Mouse (Mus musculus) testis, adult 2 months (tissue): ENCODE measurements around the gene Ttll9. TPM values are rescaled to one million over a fixed set of nuclear protein-coding genes. Genes with fewer than 3 reads are reported as not detected.

Experiments used
- H3K27ac ChIP-seq: fragments of 200-500 bp; 2 replicates; pipeline ENCODE4 v1.5.1; 2012; ENCODE audit warnings: low read depth, low read length; ENCODE audit not compliant: control insufficient read depth, insufficient read depth
- H3K27me3 ChIP-seq: fragments of 200-500 bp; 2 replicates; pipeline ENCODE4 v1.6.1; 2012; ENCODE audit warnings: mild to moderate bottlenecking, low read length, moderate library complexity; ENCODE audit not compliant: control insufficient read depth, insufficient read depth
- H3K36me3 ChIP-seq: fragments of 200-500 bp; 2 replicates; pipeline ENCODE4 v1.6.1; 2012; ENCODE audit warnings: mild to moderate bottlenecking, low read length; ENCODE audit not compliant: control insufficient read depth, insufficient read depth
- H3K4me1 ChIP-seq: fragments of 200-500 bp; 2 replicates; pipeline ENCODE4 v1.6.1; 2012; ENCODE audit warnings: low read length; ENCODE audit not compliant: control insufficient read depth, insufficient read depth
- H3K4me3 ChIP-seq: fragments of 200-500 bp; 2 replicates; pipeline ENCODE4 v1.5.1; 2012; ENCODE audit warnings: low read depth, mild to moderate bottlenecking, low read length, moderate library complexity, mixed read lengths; ENCODE audit not compliant: control insufficient read depth
- CTCF ChIP-seq: fragments of 200-500 bp; IDR thresholded peaks from 2 replicates; pipeline ENCODE4 v1.5.1; 2012; ENCODE audit warnings: low read depth, mild to moderate bottlenecking, inconsistent platforms, low read length, moderate library complexity; ENCODE audit not compliant: control insufficient read depth, insufficient read depth, insufficient replicate concordance
- POLR2A ChIP-seq: fragments of 200-500 bp; IDR thresholded peaks from 2 replicates; pipeline ENCODE4 v1.6.1; 2012; ENCODE audit warnings: low read depth, mild to moderate bottlenecking, inconsistent platforms, low read length, moderate library complexity; ENCODE audit not compliant: control insufficient read depth
- polyA plus RNA-seq: library from polyadenylated mRNA; depleted of rRNA; stranded (reverse); fragments of >200 nt; gene quantifications from 2 replicates; pipeline ENCODE4 v1.2.3, GENCODE M21; 2012

The Ttll9 gene
- polyA plus RNA-seq, 1 experiment = 203 TPM

- TF ChIP-seq POLR2A = no peak
- TF ChIP-seq CTCF = no peak
- Histone ChIP-seq H3K4me1 (peaks cover 13% of the 10 kb centered on the region), H3K36me3 (no peaks in the 10 kb centered on the region), H3K27ac (no peak overlapping the region), H3K27me3 (no peaks in the 10 kb centered on the region), H3K4me3 (no peak overlapping the region)
These were observed 18.7 kb upstream of the Ttll9 start for GRCm38 (mm10) chr2:152943568-152943967.

DNA sequence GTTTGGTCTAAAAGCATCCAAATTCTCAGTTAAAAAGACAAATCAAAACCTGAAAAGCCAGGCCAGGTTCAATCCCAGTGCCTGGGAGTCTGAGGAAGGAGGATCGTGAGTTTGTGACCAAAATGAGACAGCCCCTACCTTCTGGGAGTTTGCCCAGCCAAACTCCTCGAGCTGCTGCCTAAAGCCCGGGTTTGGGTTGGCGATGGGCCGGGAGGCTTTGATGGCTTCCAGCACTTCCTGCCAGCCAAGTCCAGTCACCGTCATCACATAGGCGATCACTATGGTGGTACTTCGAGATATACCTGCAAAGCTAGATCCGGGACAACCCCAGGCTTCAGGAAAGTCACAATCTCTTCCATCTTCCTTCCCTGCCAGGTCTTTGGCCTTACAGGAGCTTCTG lies 18.3 kb upstream of the Ttll9 start:
- H3K27ac ChIP-seq = no peak overlapping the region
- H3K4me3 ChIP-seq = no peak overlapping the region
- no peaks in the 10 kb centered on the region for H3K36me3 ChIP-seq
- H3K27me3 ChIP-seq = no peaks in the 10 kb centered on the region
- TF ChIP-seq CTCF = no peak
- no peak for TF ChIP-seq POLR2A
- peaks cover 13% of the 10 kb centered on the region for H3K4me1 ChIP-seq

GRCm38 (mm10) chr2:152947098-152947497 lies 15.2 kb upstream of the Ttll9 start:
- H3K4me3 ChIP-seq = no peak overlapping the region
- H3K27ac ChIP-seq = no peak overlapping the region
- H3K4me1 ChIP-seq = peaks cover 28% of the 10 kb centered on the region
- TF ChIP-seq CTCF (no peak), POLR2A (no peak)
- no peaks in the 10 kb centered on the region for H3K36me3 ChIP-seq
- no peaks in the 10 kb centered on the region for H3K27me3 ChIP-seq

DNA sequence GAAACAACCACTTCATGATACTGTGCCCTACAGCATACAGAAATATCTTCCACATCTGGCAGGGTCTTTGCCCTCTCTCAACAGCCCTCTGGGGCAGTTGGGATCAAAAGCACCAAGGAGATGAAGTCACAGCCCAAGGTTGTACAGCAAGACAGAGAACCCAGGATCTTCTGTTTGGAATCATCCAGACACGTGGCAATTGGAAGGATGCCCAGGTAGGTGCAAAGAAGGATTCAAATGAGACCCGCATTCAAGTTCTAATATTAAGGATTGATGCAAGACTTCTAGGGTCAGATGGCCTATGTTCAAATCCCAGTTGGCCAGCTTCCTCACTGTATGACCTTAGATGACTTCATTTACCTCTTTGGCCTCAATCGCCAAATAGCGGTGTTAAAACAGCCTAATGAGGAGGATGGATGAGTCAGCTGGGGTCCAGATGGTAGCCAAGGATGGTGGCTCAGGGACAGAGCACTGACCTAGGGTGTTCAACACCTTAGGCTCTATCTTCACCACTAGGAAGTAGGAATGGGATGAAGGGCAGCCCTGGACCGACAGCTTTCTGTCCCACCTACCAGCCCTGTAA lies 13.8 kb upstream of the Ttll9 start:
- H3K27me3 ChIP-seq = no peaks in the 10 kb centered on the region
- H3K27ac ChIP-seq = no peak overlapping the region
- no peaks in the 10 kb centered on the region for H3K36me3 ChIP-seq

DNA sequence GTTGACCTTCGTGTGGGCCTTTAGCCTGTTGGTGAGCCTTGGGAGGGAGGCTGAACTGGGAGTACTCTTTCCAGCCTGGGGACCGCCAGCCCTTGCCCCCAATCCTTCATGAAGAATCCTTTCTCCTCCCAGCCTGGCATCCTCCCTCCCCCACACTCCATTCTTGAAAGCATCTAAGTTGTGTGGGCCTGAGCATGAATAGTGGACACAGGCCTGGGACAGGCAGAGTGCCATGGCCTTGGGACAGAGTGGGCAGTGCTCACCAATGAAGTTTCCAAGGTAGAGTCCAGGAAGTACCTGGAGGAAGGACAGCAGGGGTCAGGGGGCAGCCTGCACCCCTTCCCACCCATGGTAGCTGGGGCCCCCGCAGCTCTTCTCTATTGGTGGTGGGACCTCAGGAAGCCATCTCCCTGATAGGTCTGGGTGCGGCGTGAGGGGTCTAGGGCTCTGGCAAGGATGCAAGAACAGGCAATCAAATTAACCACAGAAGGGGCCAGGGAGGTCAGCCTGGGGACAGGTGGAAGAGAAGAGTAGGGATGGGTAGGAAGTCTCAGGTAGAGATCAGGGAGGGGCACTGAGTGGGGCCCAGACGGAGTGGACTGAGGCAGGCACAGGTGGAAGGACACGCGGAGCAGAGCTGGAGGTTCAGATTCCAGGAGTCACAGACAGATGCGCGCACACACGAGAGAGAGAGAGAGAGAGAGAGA lies 11.8 kb upstream of the Ttll9 start:
- Histone ChIP-seq H3K4me1 (peaks cover 22% of the 10 kb centered on the region), H3K36me3 (no peaks in the 10 kb centered on the region), H3K27ac (no peak overlapping the region), H3K27me3 (no peaks in the 10 kb centered on the region), H3K4me3 (peak overlapping the region; percentile 83)
- TF ChIP-seq POLR2A = no peak
- TF ChIP-seq CTCF = no peak

More for the DNA sequence above, 13.8 kb upstream of the Ttll9 start:
- H3K4me1 ChIP-seq = peaks cover 25% of the 10 kb centered on the region
- H3K4me3 ChIP-seq = no peak overlapping the region
- TF ChIP-seq CTCF (no peak), POLR2A (no peak)

- Histone ChIP-seq H3K4me1 (peaks cover 22% of the 10 kb centered on the region), H3K27ac (peak within 1 kb of the TSS; percentile 68), H3K36me3 (no peaks in the 10 kb centered on the region), H3K27me3 (no peaks in the 10 kb centered on the region), H3K4me3 (peak within 1 kb of the TSS; percentile 83)
- TF ChIP-seq POLR2A (no peak), CTCF (no peak)
These were observed 11.0 kb upstream of the Ttll9 start, which contains the start of gene Dusp15 for GRCm38 (mm10) chr2:152951065-152951849. Dusp15 (minus strand) TSS chr2:152951698.
